Mouse (Mus musculus): ENCODE data around the gene Nptx2.
A peak's percentile ranks its signal among the peaks of the same experiment; 100 is the strongest.

Gene Nptx2

GRCm38 (mm10) chr5:144545653-144546422 lies at the start of gene Nptx2:
Gene Nptx2 (plus strand): TSS chr5:144545902.
- DNase-seq = peak; percentile 1 to 8

- DNase-seq = no peak
These were observed 49.2 kb upstream of the Nptx2 start for GRCm38 (mm10) chr5:144496481-144496880.

GRCm38 (mm10) chr5:144504239-144504638 lies 41.5 kb upstream of the Nptx2 start:
- DNase-seq = no peak

- DNase-seq = no peak
These were observed 40.0 kb upstream of the Nptx2 start for GRCm38 (mm10) chr5:144505731-144506130.

GRCm38 (mm10) chr5:144506156-144506555 lies 39.5 kb upstream of the Nptx2 start:
- DNase-seq = no peak

GRCm38 (mm10) chr5:144506689-144507552 lies 38.8 kb upstream of the Nptx2 start:
- no peak for DNase-seq

GRCm38 (mm10) chr5:144509431-144509830 lies 36.3 kb upstream of the Nptx2 start:
- DNase-seq = no peak

- DNase-seq = no peak
These were observed 31.0 kb upstream of the Nptx2 start for GRCm38 (mm10) chr5:144514738-144515137.

- no peak for DNase-seq
These were observed 30.5 kb upstream of the Nptx2 start for GRCm38 (mm10) chr5:144515241-144515640.

GRCm38 (mm10) chr5:144520096-144520495 lies 25.6 kb upstream of the Nptx2 start:
- no peak for DNase-seq

- DNase-seq = no peak
These were observed 20.9 kb upstream of the Nptx2 start for GRCm38 (mm10) chr5:144524774-144525173.

- DNase-seq = no peak
These were observed 16.6 kb upstream of the Nptx2 start for GRCm38 (mm10) chr5:144529123-144529522.

GRCm38 (mm10) chr5:144542711-144543308 lies 2.9 kb upstream of the Nptx2 start:
- DNase-seq = no peak

GRCm38 (mm10) chr5:144546423-144546995 lies 807 bp downstream of the Nptx2 start:
- DNase-seq = no peak

- no peak for DNase-seq
These were observed 1.7 kb downstream of the Nptx2 start for GRCm38 (mm10) chr5:144547333-144547878.

GRCm38 (mm10) chr5:144548079-144548631 lies 2.5 kb downstream of the Nptx2 start:
- DNase-seq = no peak

- DNase-seq = no peak
These were observed 4.3 kb downstream of the Nptx2 start for GRCm38 (mm10) chr5:144550003-144550402.

- no peak for DNase-seq
These were observed 5.0 kb downstream of the Nptx2 start for GRCm38 (mm10) chr5:144550622-144551137.

- no peak for DNase-seq
These were observed 11.0 kb downstream of the Nptx2 start for GRCm38 (mm10) chr5:144556710-144557109.

GRCm38 (mm10) chr5:144557363-144557762 lies 11.7 kb downstream of the Nptx2 start:
- DNase-seq = no peak

- no peak for DNase-seq
These were observed 12.8 kb downstream of the Nptx2 start for GRCm38 (mm10) chr5:144558481-144558880.

GRCm38 (mm10) chr5:144565739-144566138 lies 20.0 kb downstream of the Nptx2 start:
- no peak for DNase-seq

Data from thymus, postnatal 36 days (tissue).